8 mouse cellular contexts compared by ENCODE assay signal in genomic region chr10:107799671-107800353, GRCm38 (mm10).
A peak's percentile ranks its signal among the peaks of the same experiment; 100 is the strongest.
DNase-seq lines count a peak whose midpoint lies in the region; ATAC-seq and TF ChIP-seq lines count a peak whose summit lies in the region.

No protein-coding gene starts in this region.

- no peak overlapping the region for H3K27ac ChIP-seq in forebrain, postnatal 0 days (ENCODE audit: low read depth, low read length)
- no peak overlapping the region for H3K27ac ChIP-seq in hindbrain, embryonic 16.5 days (ENCODE audit: low read depth, low read length)

- H3K27me3 ChIP-seq in forebrain, postnatal 0 days (ENCODE audit: insufficient read depth, low read length) = no peaks in the 10 kb centered on the region
- no peaks in the 10 kb centered on the region for H3K27me3 ChIP-seq in hindbrain, embryonic 16.5 days (replicated peaks; ENCODE audit: control insufficient read depth, insufficient read depth, low read length)

- no peaks in the 10 kb centered on the region for H3K9me3 ChIP-seq in forebrain, postnatal 0 days (ENCODE audit: low read length)
- no peaks in the 10 kb centered on the region for H3K9me3 ChIP-seq in hindbrain, embryonic 16.5 days (ENCODE audit: control insufficient read depth, low read length)

- no peak overlapping the region for H3K4me3 ChIP-seq in forebrain, postnatal 0 days (ENCODE audit: low read depth, low read length)
- no peak overlapping the region for H3K4me3 ChIP-seq in hindbrain, embryonic 16.5 days (ENCODE audit: low read length)

- 9% methylated on average over 7 of the region's 7 CpGs for WGBS in forebrain, postnatal 0 days
- WGBS in hindbrain, embryonic 16.5 days = 12% methylated on average over 7 of the region's 7 CpGs

- H3K9ac ChIP-seq in forebrain, postnatal 0 days = no peak overlapping the region
- no peak overlapping the region for H3K9ac ChIP-seq in hindbrain, embryonic 16.5 days (ENCODE audit: low read depth, low read length)

- H3K4me1 ChIP-seq in forebrain, postnatal 0 days (ENCODE audit: insufficient read depth) = no peaks in the 10 kb centered on the region
- no peaks in the 10 kb centered on the region for H3K4me1 ChIP-seq in hindbrain, embryonic 16.5 days (ENCODE audit: control insufficient read depth, insufficient read depth, low read depth, low read length)

- peak; percentile 82 for ATAC-seq in forebrain, postnatal 0 days
- peak; percentile 76; the same call in 1 of the 2 replicates for ATAC-seq in hindbrain, embryonic 16.5 days
- ATAC-seq in megakaryocyte progenitor cell, adult 5-6 weeks (replicated peaks; ENCODE audit: poor library complexity) = peak; percentile 99
- ATAC-seq in erythroid progenitor cell, adult 5-6 weeks (replicated peaks; ENCODE audit: low FRiP score, poor library complexity, severe bottlenecking) = no peak

- H3K4me2 ChIP-seq in forebrain, postnatal 0 days (ENCODE audit: low read depth) = no peak overlapping the region
- H3K4me2 ChIP-seq in hindbrain, embryonic 16.5 days (ENCODE audit: low read length) = no peak overlapping the region

- TF ChIP-seq CTCF in forebrain, postnatal 0 days (IDR thresholded peaks at IDR 0.05; ENCODE audit: low read depth) = peak; percentile 78

- H3K36me3 ChIP-seq in forebrain, postnatal 0 days (ENCODE audit: insufficient read depth) = no peaks in the 10 kb centered on the region
- no peaks in the 10 kb centered on the region for H3K36me3 ChIP-seq in hindbrain, embryonic 16.5 days (ENCODE audit: control insufficient read depth, insufficient read depth, low read length)

- peak; percentile 52 for DNase-seq in MEL-GATA-1-ER (ENCODE audit: extremely low read depth, low read depth)
- DNase-seq in cerebellum, adult 11 months = peak; percentile 16
- DNase-seq in forebrain, postnatal 0 days = peak; percentile 74
- DNase-seq in layer of hippocampus, postnatal 25 days (ENCODE audit: extremely low spot score in 1 of 2, low spot score in 1 of 2) = peak; percentile 17 to 70
- DNase-seq in right cerebral cortex, postnatal 14 days = peak; percentile 55

Comparison
In these comparisons a context has a peak if more than half of its experiments do, and no peak if none do; other contexts are left out.
1. DNase-seq: peak in every context shown above with its lines; median percentile 74 in forebrain, postnatal 0 days; 55 in right cerebral cortex, postnatal 14 days; 52 in MEL-GATA-1-ER; 44 in layer of hippocampus, postnatal 25 days; 16 in cerebellum, adult 11 months.